Mouse (Mus musculus) midbrain, postnatal 0 days (tissue): ENCODE results near the gene Thbs3. TPM values are rescaled to one million over a fixed set of nuclear protein-coding genes. Genes with fewer than 3 reads are reported as not detected.

ENCODE experiments used
- ATAC-seq: fragments of 200-750 bp; cut with Nextera tagmentation; 2 replicates; pipeline ENCODE4 v1.8.0; 2017; ENCODE audit warnings: moderate number of reproducible peaks, mild to moderate bottlenecking, moderate TSS enrichment, moderate library complexity; ENCODE audit not compliant: low FRiP score
- DNase-seq: peaks from one replicate; pipeline ENCODE4 v3.0.0-alpha.2; 2015; ENCODE audit warnings: low spot score
- H3K27ac ChIP-seq: fragments of 300-500 bp; sonication (generic); 2 replicates; pipeline ENCODE4 v1.5.1; 2014; ENCODE audit warnings: low read depth, mild to moderate bottlenecking, low read length, mixed read lengths
- H3K27me3 ChIP-seq: fragments of 300-500 bp; sonication (generic); 2 replicates; pipeline ENCODE4 v1.6.1; 2014; ENCODE audit warnings: low read length, control low read depth, mixed read lengths; ENCODE audit not compliant: insufficient read depth
- H3K36me3 ChIP-seq: fragments of 300-500 bp; sonication (generic); 2 replicates; pipeline ENCODE4 v1.6.1; 2014; ENCODE audit warnings: low read length, control low read depth, mixed read lengths; ENCODE audit not compliant: insufficient read depth
- H3K4me1 ChIP-seq: fragments of 300-500 bp; sonication (generic); 2 replicates; pipeline ENCODE4 v1.6.1; 2014; ENCODE audit warnings: mild to moderate bottlenecking, control low read depth, antibody characterized with exemption, low read length, mixed read lengths; ENCODE audit not compliant: insufficient read depth
- H3K4me2 ChIP-seq: fragments of 300-500 bp; sonication (generic); 2 replicates; pipeline ENCODE4 v1.6.1; 2014; ENCODE audit warnings: low read depth, mild to moderate bottlenecking, low read length, mixed read lengths; ENCODE audit not compliant: poor library complexity, severe bottlenecking
- H3K4me3 ChIP-seq: fragments of 300-500 bp; sonication (generic); 2 replicates; pipeline ENCODE4 v1.5.1; 2014; ENCODE audit warnings: low read depth, mild to moderate bottlenecking, low read length, moderate library complexity
- H3K9ac ChIP-seq: fragments of 300-500 bp; sonication (generic); replicated peaks from 2 replicates; pipeline ENCODE4 v1.6.1; 2014; ENCODE audit warnings: mild to moderate bottlenecking, low read length, moderate library complexity, mixed read lengths; ENCODE audit not compliant: poor library complexity, severe bottlenecking
- H3K9me3 ChIP-seq: fragments of 300-500 bp; sonication (generic); 2 replicates; pipeline ENCODE4 v1.6.1; 2016; ENCODE audit warnings: low read length, control low read depth
- CTCF ChIP-seq: IDR thresholded peaks from 2 replicates; pipeline ENCODE4 v1.5.1; 2016; ENCODE audit warnings: antibody characterized with exemption, mild to moderate bottlenecking
- WGBS: fragments of 180-500 bp; shearing (Covaris S2); extraction: QIAGEN DNeasy Blood & Tissue Kit; methylation state at CpG from one replicate; pipeline ENCODE4 v1.1.7; 2014; 5-methylcytosine and 5-hydroxymethylcytosine counted together
- polyA plus RNA-seq: library from polyadenylated mRNA; unstranded; fragments of >200 nt; fragmentation: Nextera tagmentation; extraction: Ambion mirVana; gene quantifications from 2 replicates; pipeline ENCODE4 v1.2.1, GENCODE M21; 2015
- total RNA-seq: library from RNA; depleted of rRNA; stranded (reverse); fragments of >200 nt; gene quantifications from 2 replicates; pipeline ENCODE4 v1.2.3, GENCODE M21; 2014

Thbs3 gene
- total and polyA plus RNA-seq, 2 experiments from 2014 or later, result 38.5 to 39.0 TPM

- TF ChIP-seq CTCF, result no peak
- Histone ChIP-seq H3K9ac (no peak overlapping the region), H3K36me3 (no peaks in the 10 kb centered on the region), H3K9me3 (no peaks in the 10 kb centered on the region), H3K4me3 (no peak overlapping the region), H3K27me3 (no peaks in the 10 kb centered on the region), H3K4me2 (no peak overlapping the region), H3K27ac (no peak overlapping the region), H3K4me1 (peaks cover 6% of the 10 kb centered on the region; the same call in 1 of the 2 replicates)
- ATAC-seq (no peak), DNase-seq (no peak)
- WGBS, result 63% methylated on average over 1 of the region's 1 CpGs
Measured at GRCm38 (mm10) chr3:89218271-89218670, 3.3 kb downstream of the Thbs3 start.

- no peak for ATAC-seq
- 50% methylated on average over 8 of the region's 8 CpGs for WGBS
- no peak for TF ChIP-seq CTCF
- Histone ChIP-seq H3K4me1 (peaks cover 11% of the 10 kb centered on the region; the same call in 1 of the 2 replicates), H3K4me3 (no peak overlapping the region), H3K9me3 (no peaks in the 10 kb centered on the region), H3K27ac (no peak overlapping the region), H3K27me3 (no peaks in the 10 kb centered on the region), H3K4me2 (no peak overlapping the region), H3K36me3 (no peaks in the 10 kb centered on the region), H3K9ac (no peak overlapping the region)
- DNase-seq, result no peak
Measured at GRCm38 (mm10) chr3:89219546-89219945, 4.6 kb downstream of the Thbs3 start.

GRCm38 (mm10) chr3:89221167-89221566 is 6.2 kb downstream of the Thbs3 start:
- 63% methylated on average over 5 of the region's 5 CpGs for WGBS
- Histone ChIP-seq H3K4me3 (no peak overlapping the region), H3K27me3 (no peaks in the 10 kb centered on the region), H3K27ac (no peak overlapping the region), H3K9ac (no peak overlapping the region), H3K4me2 (no peak overlapping the region), H3K36me3 (no peaks in the 10 kb centered on the region), H3K9me3 (no peaks in the 10 kb centered on the region), H3K4me1 (peaks cover 18% of the 10 kb centered on the region; the same call in 1 of the 2 replicates)
- no peak for TF ChIP-seq CTCF
- ATAC-seq, result no peak
- DNase-seq, result no peak

GRCm38 (mm10) chr3:89224796-89225195 is 9.8 kb downstream of the Thbs3 start:
- Histone ChIP-seq H3K4me3 (peak overlapping the region; percentile 41), H3K4me1 (peaks cover 26% of the 10 kb centered on the region; the same call in 1 of the 2 replicates), H3K36me3 (no peaks in the 10 kb centered on the region), H3K27me3 (no peaks in the 10 kb centered on the region), H3K9me3 (no peaks in the 10 kb centered on the region), H3K4me2 (peak overlapping the region; percentile 85), H3K9ac (peak overlapping the region; percentile 39; the same call in 1 of the 2 replicates), H3K27ac (peak overlapping the region; percentile 80)
- ATAC-seq, result no peak
- TF ChIP-seq CTCF, result no peak
- WGBS, result 35% methylated on average over 11 of the region's 11 CpGs
- no peak for DNase-seq

- DNase-seq, result no peak
- Histone ChIP-seq H3K27ac (peak overlapping the region; percentile 80), H3K4me2 (peak overlapping the region; percentile 85), H3K36me3 (no peaks in the 10 kb centered on the region), H3K4me1 (peaks cover 26% of the 10 kb centered on the region; the same call in 1 of the 2 replicates), H3K27me3 (no peaks in the 10 kb centered on the region), H3K9me3 (no peaks in the 10 kb centered on the region), H3K9ac (peak overlapping the region; percentile 55), H3K4me3 (peak overlapping the region; percentile 41)
- TF ChIP-seq CTCF, result no peak
- WGBS, result 17% methylated on average over 12 of the region's 12 CpGs
- no peak for ATAC-seq
Measured at GRCm38 (mm10) chr3:89225321-89225815, 10.4 kb downstream of the Thbs3 start.

GRCm38 (mm10) chr3:89225918-89226317 is 10.9 kb downstream of the Thbs3 start:
- WGBS, result 14% methylated on average over 4 of the region's 4 CpGs

More at GRCm38 (mm10) chr3:89225918-89226317, 10.9 kb downstream of the Thbs3 start:
- H3K4me2 ChIP-seq, result peak overlapping the region; percentile 85
- H3K9ac ChIP-seq, result peak overlapping the region; percentile 55
- DNase-seq, result peak; percentile 84
- H3K27me3 ChIP-seq, result no peaks in the 10 kb centered on the region
- H3K27ac ChIP-seq, result peak overlapping the region; percentile 80
- peak overlapping the region; percentile 41 for H3K4me3 ChIP-seq
- H3K36me3 ChIP-seq, result no peaks in the 10 kb centered on the region
- peak; percentile 47 for ATAC-seq
- peaks cover 26% of the 10 kb centered on the region; the same call in 1 of the 2 replicates for H3K4me1 ChIP-seq
- TF ChIP-seq CTCF, result no peak
- no peaks in the 10 kb centered on the region for H3K9me3 ChIP-seq
